Mouse (Mus musculus) ES-Bruce4 (cell line): ENCODE results near the gene Atg10. TPM values are rescaled to one million over a fixed set of nuclear protein-coding genes. Genes with fewer than 3 reads are reported as not detected.

Source experiments
- H3K27ac ChIP-seq: 2 replicates; pipeline ENCODE4 v1.5.1; 2012; ENCODE audit warnings: low read length, inconsistent platforms; ENCODE audit not compliant: insufficient read depth
- H3K27me3 ChIP-seq: 2 replicates; pipeline ENCODE4 v1.6.1; 2012; ENCODE audit warnings: mild to moderate bottlenecking, low read length, inconsistent platforms; ENCODE audit not compliant: control insufficient read depth, poor library complexity, insufficient read depth, severe bottlenecking
- H3K36me3 ChIP-seq: 2 replicates; pipeline ENCODE4 v1.6.1; 2012; ENCODE audit warnings: inconsistent platforms, mild to moderate bottlenecking, low read length, moderate library complexity; ENCODE audit not compliant: control insufficient read depth, poor library complexity, insufficient read depth, severe bottlenecking
- H3K4me1 ChIP-seq: one replicate; pipeline ENCODE4 v1.8.1; 2011; ENCODE audit warnings: low read length; ENCODE audit not compliant: control insufficient read depth, insufficient read depth
- H3K4me3 ChIP-seq: 2 replicates; pipeline ENCODE4 v1.5.1; 2011; ENCODE audit warnings: low read depth, mild to moderate bottlenecking, low read length
- H3K9ac ChIP-seq: 2 replicates; pipeline ENCODE4 v1.6.1; 2012; ENCODE audit warnings: low read depth, mild to moderate bottlenecking, inconsistent platforms; ENCODE audit not compliant: poor library complexity, severe bottlenecking
- H3K9me3 ChIP-seq: replicated peaks from 2 replicates; pipeline ENCODE4 v1.6.1; 2012; ENCODE audit warnings: mild to moderate bottlenecking, low read length, inconsistent platforms; ENCODE audit not compliant: control insufficient read depth, poor library complexity, insufficient read depth, severe bottlenecking
- CTCF ChIP-seq: IDR thresholded peaks from one replicate; pipeline ENCODE4 v1.8.1; 2011; ENCODE audit warnings: low read depth, low read length
- EP300 ChIP-seq: IDR thresholded peaks from 2 replicates; pipeline ENCODE4 v1.6.1; 2011; ENCODE audit warnings: low read depth, low read length; ENCODE audit not compliant: insufficient read depth
- POLR2A ChIP-seq: IDR thresholded peaks from one replicate; pipeline ENCODE4 v1.8.1; 2011; ENCODE audit warnings: low read length; ENCODE audit not compliant: insufficient read depth
- polyA plus RNA-seq: library from polyadenylated mRNA; stranded (reverse); fragments of >200 nt; gene quantifications from 2 replicates; pipeline ENCODE4 v1.2.4, GENCODE M21; 2011; ENCODE audit warnings: low read depth; ENCODE audit not compliant: missing spikeins, insufficient read depth, insufficient read length

Atg10 gene
- polyA plus RNA-seq, 1 experiment = 3.1 TPM

DNA sequence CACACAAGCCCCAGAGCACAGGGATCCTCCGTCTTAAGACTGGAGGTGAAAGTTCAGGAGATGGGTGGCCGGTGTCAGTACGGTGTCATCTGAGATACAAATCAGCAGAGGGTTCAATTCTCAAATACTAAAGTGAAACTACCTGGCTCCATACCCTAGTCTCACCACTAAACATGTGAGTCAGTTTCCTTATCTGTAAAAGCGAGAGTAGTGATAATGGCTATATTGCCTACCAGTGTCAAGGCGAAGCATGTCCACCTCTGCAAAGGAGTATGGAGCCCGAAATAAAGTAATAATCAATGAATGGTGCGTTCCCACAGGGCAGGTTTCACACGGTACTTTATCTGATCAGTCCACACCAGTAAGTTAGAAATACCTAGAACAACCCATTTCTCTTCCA, 43.4 kb downstream of the Atg10 start:
- Histone ChIP-seq H3K4me1 (peaks cover 2% of the 10 kb centered on the region), H3K9me3 (no peaks in the 10 kb centered on the region), H3K4me3 (no peak overlapping the region), H3K9ac (no peak overlapping the region), H3K27me3 (no peaks in the 10 kb centered on the region), H3K36me3 (no peaks in the 10 kb centered on the region), H3K27ac (no peak overlapping the region)
- TF ChIP-seq CTCF (no peak), POLR2A (no peak), EP300 (no peak)

DNA sequence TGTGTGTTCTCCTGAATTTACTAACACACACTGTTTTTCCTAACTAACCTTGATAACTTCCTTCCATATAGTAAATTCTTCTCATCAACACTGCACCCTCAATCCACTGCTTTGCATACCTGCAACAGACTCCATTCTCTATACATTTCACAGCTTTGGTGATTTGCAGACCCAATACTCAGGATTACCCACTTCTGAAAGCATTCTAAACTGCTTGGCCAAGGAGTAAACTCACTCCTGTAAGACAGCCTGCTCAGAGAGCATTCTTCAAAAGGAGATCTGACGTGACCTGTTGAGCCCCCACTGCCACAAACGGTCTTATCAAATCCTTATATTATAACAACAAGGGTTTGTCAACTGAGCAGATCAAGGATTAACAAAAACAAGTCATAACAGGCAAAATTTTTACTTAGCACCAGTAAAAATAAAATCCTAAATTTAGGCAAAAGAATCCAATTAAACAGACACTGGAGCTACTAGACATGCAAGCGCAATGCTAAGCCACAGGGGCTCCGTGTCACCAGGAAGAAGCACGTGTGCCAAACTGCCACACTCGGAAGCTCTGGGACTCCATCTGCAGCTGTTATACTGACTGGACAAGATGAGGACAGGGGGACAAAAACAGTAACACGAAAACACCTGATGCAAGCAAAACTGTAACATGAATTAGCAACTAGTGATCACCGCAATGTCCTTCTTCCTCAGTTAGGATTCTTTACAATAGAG, 44.4 kb downstream of the Atg10 start:
- no peak overlapping the region for H3K4me3 ChIP-seq
- H3K27ac ChIP-seq = no peak overlapping the region
- no peaks in the 10 kb centered on the region for H3K9me3 ChIP-seq
- H3K27me3 ChIP-seq = no peaks in the 10 kb centered on the region
- peaks cover 2% of the 10 kb centered on the region for H3K4me1 ChIP-seq
- H3K9ac ChIP-seq = no peak overlapping the region
- H3K36me3 ChIP-seq = no peaks in the 10 kb centered on the region
- TF ChIP-seq EP300 = no peak
- TF ChIP-seq CTCF = no peak
- no peak for TF ChIP-seq POLR2A

DNA sequence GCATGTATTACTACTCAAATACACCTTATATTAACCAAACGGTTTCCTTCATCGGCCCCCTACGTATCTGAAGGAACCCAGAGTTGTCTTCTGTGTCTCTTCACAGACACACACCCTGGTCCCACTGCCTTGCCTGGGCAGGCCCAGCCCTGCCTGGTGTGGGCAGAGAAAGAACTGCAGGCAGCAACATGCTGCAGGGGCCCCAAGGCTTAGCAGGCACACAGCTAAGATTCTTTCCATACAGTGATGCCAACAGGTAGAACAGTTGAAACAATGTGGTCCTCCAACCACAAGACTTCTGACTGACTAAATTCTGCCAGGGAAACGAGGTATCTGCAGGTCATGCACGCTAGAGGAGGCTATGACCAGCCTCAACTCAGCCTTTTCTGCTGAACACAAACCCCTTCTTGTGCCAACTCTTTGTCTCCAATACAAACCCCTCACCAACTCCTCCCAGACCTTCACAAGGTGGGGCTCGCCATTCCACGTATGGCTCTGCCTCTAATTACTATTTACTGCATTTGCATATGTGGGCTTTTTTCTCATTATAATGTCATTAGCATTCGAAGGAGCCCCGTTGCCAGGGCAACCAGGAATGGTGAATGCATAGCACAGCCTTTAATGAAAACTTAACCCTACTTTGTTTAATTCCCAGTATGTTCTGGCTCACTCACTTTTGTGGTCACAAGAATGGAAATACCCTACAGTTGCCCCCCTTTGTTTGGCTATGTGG, 45.2 kb downstream of the Atg10 start:
- H3K36me3 ChIP-seq = no peaks in the 10 kb centered on the region
- H3K27ac ChIP-seq = no peak overlapping the region
- H3K9me3 ChIP-seq = no peaks in the 10 kb centered on the region
- TF ChIP-seq EP300 (no peak), CTCF (no peak), POLR2A (no peak)
- H3K4me3 ChIP-seq = no peak overlapping the region
- H3K27me3 ChIP-seq = no peaks in the 10 kb centered on the region
- no peak overlapping the region for H3K9ac ChIP-seq
- peaks cover 2% of the 10 kb centered on the region for H3K4me1 ChIP-seq

DNA sequence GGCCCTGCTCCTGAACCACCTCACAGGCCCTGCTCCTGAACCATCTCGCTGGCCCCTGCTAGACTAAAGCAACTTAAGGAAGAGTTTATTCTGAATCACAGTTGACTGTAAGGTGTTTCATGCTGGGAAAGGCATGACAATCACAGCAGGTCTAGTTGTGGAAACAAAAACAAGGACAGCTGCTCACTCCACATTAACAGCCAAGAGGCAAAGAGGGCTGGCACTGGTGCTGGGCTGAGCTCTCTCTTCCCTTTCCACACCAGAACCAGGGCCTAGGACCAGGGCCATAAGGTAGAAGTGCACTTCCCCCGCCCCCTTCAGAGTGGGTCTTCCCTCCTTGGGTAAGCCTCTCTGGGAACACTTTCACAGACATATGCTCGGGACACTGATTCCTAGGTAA, 48.4 kb downstream of the Atg10 start:
- no peaks in the 10 kb centered on the region for H3K36me3 ChIP-seq
- H3K4me1 ChIP-seq = peaks cover 2% of the 10 kb centered on the region
- no peak overlapping the region for H3K9ac ChIP-seq
- H3K4me3 ChIP-seq = no peak overlapping the region
- H3K27ac ChIP-seq = no peak overlapping the region
- H3K9me3 ChIP-seq = no peaks in the 10 kb centered on the region
- TF ChIP-seq EP300 (no peak), CTCF (no peak), POLR2A (no peak)
- no peaks in the 10 kb centered on the region for H3K27me3 ChIP-seq

DNA sequence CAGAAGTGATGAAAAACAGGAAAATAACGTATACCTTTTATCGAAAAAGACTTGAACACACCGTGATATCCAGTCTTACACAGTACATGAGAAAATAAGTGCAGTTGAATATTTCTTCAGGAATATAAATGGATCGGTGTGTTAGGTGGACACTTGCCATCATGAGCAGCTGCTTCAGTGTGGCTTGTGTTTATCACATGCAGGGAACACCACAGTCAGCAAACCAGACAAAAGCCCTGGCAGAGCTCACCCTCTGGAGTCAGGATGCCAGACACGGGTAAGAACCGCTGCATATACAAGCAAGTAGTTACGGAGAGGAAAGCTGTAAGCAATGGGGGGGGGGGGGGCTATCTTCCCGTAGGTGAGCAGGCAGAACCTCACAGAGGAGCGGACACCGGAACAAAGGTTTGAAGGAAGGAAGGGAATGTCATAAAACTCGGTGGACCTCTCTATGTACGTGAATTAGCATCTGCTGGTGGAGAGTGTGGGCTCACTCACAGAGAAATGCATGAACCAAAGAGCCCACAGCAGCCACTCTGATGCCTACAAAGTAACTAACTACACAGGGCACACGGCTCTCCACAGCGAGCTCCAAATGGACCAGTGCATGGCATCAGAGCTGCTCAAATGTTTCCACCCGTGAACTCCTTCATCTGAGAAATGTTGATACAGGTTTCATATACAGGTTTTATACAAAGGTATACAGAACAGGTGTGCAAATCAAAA, 51.8 kb downstream of the Atg10 start:
- H3K4me3 ChIP-seq = no peak overlapping the region
- H3K27me3 ChIP-seq = no peaks in the 10 kb centered on the region
- no peak overlapping the region for H3K27ac ChIP-seq
- H3K4me1 ChIP-seq = peaks cover 2% of the 10 kb centered on the region
- H3K9me3 ChIP-seq = no peaks in the 10 kb centered on the region
- H3K36me3 ChIP-seq = no peaks in the 10 kb centered on the region
- no peak for TF ChIP-seq EP300
- no peak for TF ChIP-seq CTCF
- TF ChIP-seq POLR2A = no peak
- H3K9ac ChIP-seq = no peak overlapping the region

DNA sequence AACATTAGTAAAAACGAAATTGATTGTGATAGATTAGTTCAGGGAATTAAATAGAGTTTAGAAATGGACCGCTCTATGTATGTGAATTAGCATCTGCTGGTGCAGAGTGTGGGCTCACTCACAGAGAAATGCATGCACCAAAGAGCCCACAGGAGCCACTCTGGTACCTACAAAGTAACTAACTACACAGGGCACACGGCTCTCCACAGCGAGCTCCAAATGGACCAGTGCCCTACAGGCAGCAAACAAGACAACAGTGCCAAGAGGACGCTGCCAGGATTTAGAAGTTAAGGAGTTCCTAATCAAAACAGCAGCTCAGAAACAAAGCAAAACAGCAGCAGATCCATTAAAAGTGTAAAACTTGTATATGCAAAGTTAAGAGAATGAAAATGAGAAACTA, 52.6 kb downstream of the Atg10 start:
- Histone ChIP-seq H3K4me1 (peaks cover 2% of the 10 kb centered on the region), H3K27ac (no peak overlapping the region), H3K9ac (no peak overlapping the region), H3K4me3 (no peak overlapping the region), H3K36me3 (no peaks in the 10 kb centered on the region), H3K27me3 (no peaks in the 10 kb centered on the region), H3K9me3 (no peaks in the 10 kb centered on the region)
- TF ChIP-seq EP300 = no peak
